In genomic region chr4:109665982-109666460, GRCm38 (mm10) we compare ENCODE assay signal across 8 mouse cellular contexts. TPM values are rescaled to one million over a fixed set of nuclear protein-coding genes. Genes with fewer than 3 reads are reported as not detected.
DNase-seq lines count a peak whose midpoint lies in the region; ATAC-seq and TF ChIP-seq lines count a peak whose summit lies in the region.

No protein-coding gene starts in this region.

- peak overlapping the region; percentile 87 for H3K4me3 ChIP-seq in E14TG2a.4 (replicated peaks; ENCODE audit: low read length)
- peak overlapping the region; percentile 65 for H3K4me3 ChIP-seq in embryonic facial prominence, embryonic 14.5 days (ENCODE audit: low read depth, low read length)
- peak overlapping the region; percentile 80 for H3K4me3 ChIP-seq in heart, embryonic 10.5 days
- H3K4me3 ChIP-seq in liver, embryonic 12.5 days, result peak overlapping the region; percentile 76
- H3K4me3 ChIP-seq in testis, adult 2 months (ENCODE audit: control insufficient read depth, low read depth, low read length), result peak overlapping the region; percentile 97

- H3K4me1 ChIP-seq in E14TG2a.4 (replicated peaks; ENCODE audit: low read depth, low read length), result peaks cover 4% of the 10 kb centered on the region; the same call in 1 of the 2 replicates
- no peaks in the 10 kb centered on the region for H3K4me1 ChIP-seq in embryonic facial prominence, embryonic 14.5 days (ENCODE audit: control insufficient read depth, insufficient read depth, low read length)
- peaks cover 18% of the 10 kb centered on the region; the same call in 1 of the 2 replicates for H3K4me1 ChIP-seq in heart, embryonic 10.5 days
- H3K4me1 ChIP-seq in liver, embryonic 12.5 days, result peaks cover 23% of the 10 kb centered on the region
- peaks cover 3% of the 10 kb centered on the region for H3K4me1 ChIP-seq in testis, adult 2 months (ENCODE audit: control insufficient read depth, insufficient read depth, low read length)

- peak; percentile 35 for ATAC-seq in embryonic facial prominence, embryonic 14.5 days (ENCODE audit: low read depth)
- ATAC-seq in liver, embryonic 12.5 days, result peak; percentile 46

- H3K27ac ChIP-seq in embryonic facial prominence, embryonic 14.5 days (replicated peaks; ENCODE audit: low read depth, low read length), result peak overlapping the region; percentile 92
- peak overlapping the region; percentile 97 for H3K27ac ChIP-seq in heart, embryonic 10.5 days
- H3K27ac ChIP-seq in liver, embryonic 12.5 days, result peak overlapping the region; percentile 97
- peak overlapping the region; percentile 99 for H3K27ac ChIP-seq in testis, adult 2 months (ENCODE audit: control insufficient read depth, insufficient read depth, low read depth, low read length)

- H3K36me3 ChIP-seq in E14TG2a.4 (ENCODE audit: insufficient read depth, low read length), result no peaks in the 10 kb centered on the region
- no peaks in the 10 kb centered on the region for H3K36me3 ChIP-seq in embryonic facial prominence, embryonic 14.5 days (ENCODE audit: control insufficient read depth, insufficient read depth, low read length)
- no peaks in the 10 kb centered on the region for H3K36me3 ChIP-seq in heart, embryonic 10.5 days
- H3K36me3 ChIP-seq in liver, embryonic 12.5 days, result peaks cover 3% of the 10 kb centered on the region; the same call in 1 of the 2 replicates
- peaks cover 2% of the 10 kb centered on the region for H3K36me3 ChIP-seq in testis, adult 2 months (ENCODE audit: control insufficient read depth, insufficient read depth, low read length)

- peak overlapping the region; percentile 92 for H3K9ac ChIP-seq in embryonic facial prominence, embryonic 14.5 days (ENCODE audit: low read depth, low read length)
- H3K9ac ChIP-seq in liver, embryonic 12.5 days, result peak overlapping the region; percentile 91

- peak; percentile 64 to 74 for DNase-seq in adrenal gland, postnatal 36 days
- peak; percentile 29 for DNase-seq in embryonic facial prominence, embryonic 14.5 days (ENCODE audit: low spot score)
- peak; percentile 86 for DNase-seq in heart, embryonic 10.5 days (ENCODE audit: low spot score)
- DNase-seq in kidney, adult 8-10 months, result peak; percentile 44 to 61
- DNase-seq in naive thymus-derived CD4-positive, alpha-beta T cell, adult 2 months (ENCODE audit: low read depth), result peak; percentile 66

- peaks cover 46% of the 10 kb centered on the region for H3K27me3 ChIP-seq in E14TG2a.4 (ENCODE audit: insufficient read depth, low read length)
- H3K27me3 ChIP-seq in embryonic facial prominence, embryonic 14.5 days (replicated peaks; ENCODE audit: control insufficient read depth, insufficient read depth, low read length), result peaks cover 29% of the 10 kb centered on the region
- peaks cover 40% of the 10 kb centered on the region for H3K27me3 ChIP-seq in heart, embryonic 10.5 days (ENCODE audit: insufficient read depth, poor library complexity, severe bottlenecking)
- peaks cover 21% of the 10 kb centered on the region for H3K27me3 ChIP-seq in liver, embryonic 12.5 days (replicated peaks)
- no peaks in the 10 kb centered on the region; the same call in 1 of the 2 replicates for H3K27me3 ChIP-seq in testis, adult 2 months (ENCODE audit: control insufficient read depth, insufficient read depth, low read length)

- H3K4me2 ChIP-seq in embryonic facial prominence, embryonic 14.5 days (ENCODE audit: low read depth, low read length), result peak overlapping the region; percentile 97
- peak overlapping the region; percentile 93 for H3K4me2 ChIP-seq in liver, embryonic 12.5 days

- TF ChIP-seq POLR2A in testis, adult 2 months (IDR thresholded peaks at IDR 0.05; ENCODE audit: control insufficient read depth, low read depth, low read length), result no peak; the same call in 1 of the 2 replicates

- TF ChIP-seq CTCF in E14TG2a.4 (conservative IDR thresholded peaks at IDR 0.05; ENCODE audit: low read length), result no peak
- no peak for TF ChIP-seq CTCF in testis, adult 2 months (IDR thresholded peaks at IDR 0.05; ENCODE audit: control insufficient read depth, insufficient read depth, insufficient replicate concordance, low read depth, low read length)

- WGBS in embryonic facial prominence, embryonic 14.5 days, result 0% methylated on average over 27 of the region's 49 CpGs
- WGBS in heart, embryonic 10.5 days, result under 1% methylated on average over 49 of the region's 49 CpGs
- under 1% methylated on average over 45 of the region's 49 CpGs for WGBS in liver, embryonic 12.5 days (ENCODE audit: insufficient replicate concordance)

- H3K9me3 ChIP-seq in E14TG2a.4 (ENCODE audit: low read length), result peaks cover 17% of the 10 kb centered on the region
- no peaks in the 10 kb centered on the region for H3K9me3 ChIP-seq in embryonic facial prominence, embryonic 14.5 days (ENCODE audit: control insufficient read depth, low read length)
- H3K9me3 ChIP-seq in heart, embryonic 10.5 days, result no peaks in the 10 kb centered on the region
- no peaks in the 10 kb centered on the region for H3K9me3 ChIP-seq in liver, embryonic 12.5 days (replicated peaks)

RNA-seq across cellular contexts. Expression of gene Cdkn2c, which starts 1.0 kb away (rescaled TPM):
- 10 to 100 TPM; 45.9 to 53.2 TPM for total RNA-seq in adrenal gland, postnatal 36 days (2021)
- 12.0 and 15.8 TPM in 2 replicates for polyA plus RNA-seq in embryonic facial prominence, embryonic 14.5 days (2014; fragmentation: Nextera tagmentation; extraction: Ambion mirVana)
- polyA plus RNA-seq in heart, embryonic 10.5 days (2016; fragmentation: Nextera tagmentation; extraction: Ambion mirVana), result 3.7 and 4.4 TPM in 2 replicates
- polyA plus RNA-seq in liver, embryonic 12.5 days (2016; fragmentation: Nextera tagmentation; extraction: Ambion mirVana), result 14.8 and 15.7 TPM in 2 replicates
- 52.0 and 58.3 TPM in 2 replicates for polyA plus RNA-seq in testis, adult 2 months (2012; rRNA removed)

RNA-seq across cellular contexts. Expression of gene Faf1, which starts 10.4 kb away (rescaled TPM):
- total RNA-seq in adrenal gland, postnatal 36 days (2021), result 10 to 100 TPM; 29.9 to 30.3 TPM
- 27.9 and 29.3 TPM in 2 replicates for polyA plus RNA-seq in embryonic facial prominence, embryonic 14.5 days (2014; fragmentation: Nextera tagmentation; extraction: Ambion mirVana)
- 24.7 and 27.0 TPM in 2 replicates for polyA plus RNA-seq in heart, embryonic 10.5 days (2016; fragmentation: Nextera tagmentation; extraction: Ambion mirVana)
- polyA plus RNA-seq in liver, embryonic 12.5 days (2016; fragmentation: Nextera tagmentation; extraction: Ambion mirVana), result 31.3 and 31.4 TPM in 2 replicates
- polyA plus RNA-seq in testis, adult 2 months (2012; rRNA removed), result 17.9 and 18.0 TPM in 2 replicates

Comparison
In these comparisons a context has a peak if more than half of its experiments do, and no peak if none do; other contexts are left out.
1. Peak in every context shown above with its lines: DNase-seq, ATAC-seq, H3K4me3 ChIP-seq and H3K27ac ChIP-seq.
2. DNase-seq: peak in every context shown above with its lines; median percentile 86 in heart, embryonic 10.5 days; 69 in adrenal gland, postnatal 36 days; 66 in naive thymus-derived CD4-positive, alpha-beta T cell, adult 2 months; 52 in kidney, adult 8-10 months; 29 in embryonic facial prominence, embryonic 14.5 days.